Mouse (Mus musculus) left cerebral cortex, postnatal 10 days (tissue): ENCODE measurements at regions not wholly inside any gene's neighbourhood (a gene's known extent, or its start where the extent isn't known, plus 50 kb on each side); places are given as distances from the start of the nearest gene placed in this dataset.
A peak's percentile ranks its signal among the peaks of the same experiment; 100 is the strongest.
"Not testable (repeated sequence)": the region's sequence is repeated elsewhere in the genome, so short reads cannot be mapped to it uniquely, and the experiment has no call there.

ENCODE experiments used
- DNase-seq, 2 experiments: peaks; one replicate each; pipeline ENCODE4 v3.0.0; 2021 to 2022; ENCODE audit warnings: low spot score in 2 of 2, mixed read lengths in 1 of 2; ENCODE audit errors: extremely low spot score in 1 of 2
- intact Hi-C: fragments of 180-260 bp; cut with DNase I; formaldehyde crosslinking; loops from one replicate; pipeline ENCODE4 v1.15.1; 2025

GRCm38 (mm10) chr12:46416765-46417404 is 401.8 kb downstream of the Nova1 start:
- intact Hi-C loops = loop anchor here (10.0 kb wide), 1 partner anchor 482 kb away; no protein-coding TSS in a partner anchor
- no peak for DNase-seq

- peak in 1 of 2 experiments; percentile 16 for DNase-seq
- intact Hi-C loops = loop anchor here (10.0 kb wide), 1 partner anchor 481 kb away; no protein-coding TSS in a partner anchor
Measured at GRCm38 (mm10) chr12:46416250-46416649, 402.5 kb downstream of the Nova1 start.

- intact Hi-C loops = no loop called here
- no peak for DNase-seq
Measured at GRCm38 (mm10) chr12:46405674-46406073, 413.1 kb downstream of the Nova1 start.

GRCm38 (mm10) chr12:46399653-46399975 is 419.1 kb downstream of the Nova1 start:
- peak in 1 of 2 experiments; percentile 20 for DNase-seq
- intact Hi-C loops = no loop called here

GRCm38 (mm10) chr12:46398875-46399652 is 419.7 kb downstream of the Nova1 start:
- peak in 1 of 2 experiments; percentile 20 for DNase-seq
- intact Hi-C loops = no loop called here

- no peak for DNase-seq
- intact Hi-C loops = no loop called here
Measured at GRCm38 (mm10) chr12:46395245-46395644, 423.5 kb downstream of the Nova1 start.

- intact Hi-C loops = no loop called here
- DNase-seq = no peak
Measured at GRCm38 (mm10) chr12:46393769-46394168, 425.0 kb downstream of the Nova1 start.

- intact Hi-C loops = no loop called here
- DNase-seq = no peak
Measured at GRCm38 (mm10) chr12:46378914-46379313, 439.8 kb downstream of the Nova1 start.

- intact Hi-C loops = no loop called here
- peak; percentile 42 to 47 for DNase-seq
Measured at GRCm38 (mm10) chr12:46371747-46372146, 447.0 kb downstream of the Nova1 start.

- no peak for DNase-seq
- intact Hi-C loops = no loop called here
Measured at GRCm38 (mm10) chr12:46333376-46333775, 485.4 kb downstream of the Nova1 start.

- DNase-seq = no peak
- intact Hi-C loops = loop anchor here (10.0 kb wide), 1 partner anchor 393 kb away; no protein-coding TSS in a partner anchor
Measured at GRCm38 (mm10) chr12:46327865-46328264, 490.9 kb downstream of the Nova1 start.

GRCm38 (mm10) chr12:46323276-46323675 is 495.5 kb downstream of the Nova1 start:
- intact Hi-C loops = loop anchor here (10.0 kb wide), 1 partner anchor 388 kb away; no protein-coding TSS in a partner anchor

GRCm38 (mm10) chr12:46303136-46303797 is 515.5 kb downstream of the Nova1 start:
- intact Hi-C loops = no loop called here
- DNase-seq = no peak

More at GRCm38 (mm10) chr12:46323276-46323675, 495.5 kb downstream of the Nova1 start:
- DNase-seq = no peak

- DNase-seq = no peak
- intact Hi-C loops = no loop called here
Measured at GRCm38 (mm10) chr12:46298926-46299325, 519.8 kb downstream of the Nova1 start.

- DNase-seq = no peak
- intact Hi-C loops = no loop called here
Measured at GRCm38 (mm10) chr12:46284519-46284918, 534.2 kb downstream of the Nova1 start.

GRCm38 (mm10) chr12:46248402-46249018 is 570.2 kb downstream of the Nova1 start:
- DNase-seq = peak in 1 of 2 experiments; percentile 4
- intact Hi-C loops = no loop called here

- intact Hi-C loops = no loop called here
- DNase-seq = no peak
Measured at GRCm38 (mm10) chr12:46244925-46245324, 573.8 kb downstream of the Nova1 start.

- DNase-seq = no peak
- intact Hi-C loops = no loop called here
Measured at GRCm38 (mm10) chr12:46232359-46232758, 586.4 kb downstream of the Nova1 start.

- DNase-seq, intact Hi-C loops: not testable (repeated sequence)
Measured at GRCm38 (mm10) chr12:46215328-46215727, 603.4 kb downstream of the Nova1 start.
